Mouse (Mus musculus) adrenal gland, adult 18-20 months (tissue): Measurements from ENCODE around the gene Fgf16. TPM values are rescaled to one million over a fixed set of nuclear protein-coding genes. Genes with fewer than 3 reads are reported as not detected.
A peak's percentile ranks its signal among the peaks of the same experiment; 100 is the strongest.

Source experiments
- DNase-seq, 2 experiments: peaks; one replicate each; pipeline ENCODE4 v3.0.0; 2021 to 2022; ENCODE audit warnings: low spot score in 2 of 2
- long read RNA-seq, 2 experiments: library from polyadenylated mRNA; stranded (forward); transcript quantifications; one replicate each; pipeline ENCODE4 v2.0.0; 2021
- total RNA-seq, 2 experiments: library from RNA; stranded (reverse); gene quantifications; 1 replicate in 1 of 2; 2 replicates in 1 of 2; pipeline ENCODE4 v1.2.3; 2021

Gene Fgf16
- under 1 TPM; 0.43 to 0.48 TPM for total RNA-seq
- long read RNA-seq, experiment 1, partial matches to known transcripts, result 0 of 1 reads
- long read RNA-seq, experiment 1, other reads (novel, unspliced or antisense), result 0 of 1 reads
- long read RNA-seq, experiment 2, partial matches to known transcripts, result 0 of 1 reads
- long read RNA-seq, experiment 2, other reads (novel, unspliced or antisense), result 0 of 1 reads

GRCm38 (mm10) chrX:105764162-105765004 lies at the start of gene Fgf16:
TSS of gene Fgf16 (plus strand) at chrX:105764279.
- DNase-seq, result peak in 1 of 2 experiments; percentile 2

DNA sequence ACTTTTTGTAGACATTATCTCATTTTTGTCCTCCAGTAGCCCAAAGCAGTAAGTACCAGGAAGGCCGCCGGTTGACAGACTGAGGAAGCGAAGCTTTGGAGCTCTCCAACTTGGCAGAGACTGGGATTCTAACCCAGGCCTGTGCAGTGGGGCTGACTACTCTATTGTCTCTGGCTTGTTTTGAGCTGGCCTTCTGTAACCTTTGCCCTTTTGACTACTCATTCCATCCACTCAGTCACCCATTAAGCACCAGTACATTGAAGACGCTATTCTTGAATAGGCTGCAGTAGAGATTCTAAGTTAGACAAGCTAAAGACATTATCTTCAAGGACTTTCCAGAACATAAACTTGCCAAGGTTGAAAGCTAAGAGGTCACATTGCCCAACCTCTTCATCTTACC lies 49.3 kb upstream of the Fgf16 start:
- DNase-seq, result no peak

DNA sequence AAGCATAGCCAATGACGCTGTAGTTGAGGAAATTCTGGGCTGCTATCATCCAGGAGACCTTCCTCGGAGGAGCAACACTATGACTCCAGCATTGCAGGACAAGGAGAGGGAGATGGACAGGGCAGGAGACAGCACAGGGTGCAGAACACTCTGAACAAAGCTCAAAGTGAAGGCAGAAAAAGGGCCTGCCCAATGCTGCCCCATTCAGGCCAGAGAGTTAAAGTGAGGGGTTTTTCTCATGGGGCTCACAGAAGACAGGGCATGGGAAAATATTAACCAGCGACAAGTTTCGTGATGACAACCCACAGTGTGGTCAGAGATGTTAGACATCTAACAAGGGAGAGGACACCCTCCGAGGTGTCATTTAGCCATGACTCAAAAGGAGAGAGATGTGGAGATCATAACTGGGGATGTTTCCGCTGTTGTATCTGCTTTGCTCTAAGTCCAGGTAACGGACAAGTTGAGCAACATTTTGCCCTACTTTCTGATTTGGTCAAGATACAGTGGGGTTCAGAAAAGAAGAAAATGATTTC lies 48.2 kb upstream of the Fgf16 start:
- no peak for DNase-seq

GRCm38 (mm10) chrX:105718388-105718787 lies 45.7 kb upstream of the Fgf16 start:
- no peak for DNase-seq

DNA sequence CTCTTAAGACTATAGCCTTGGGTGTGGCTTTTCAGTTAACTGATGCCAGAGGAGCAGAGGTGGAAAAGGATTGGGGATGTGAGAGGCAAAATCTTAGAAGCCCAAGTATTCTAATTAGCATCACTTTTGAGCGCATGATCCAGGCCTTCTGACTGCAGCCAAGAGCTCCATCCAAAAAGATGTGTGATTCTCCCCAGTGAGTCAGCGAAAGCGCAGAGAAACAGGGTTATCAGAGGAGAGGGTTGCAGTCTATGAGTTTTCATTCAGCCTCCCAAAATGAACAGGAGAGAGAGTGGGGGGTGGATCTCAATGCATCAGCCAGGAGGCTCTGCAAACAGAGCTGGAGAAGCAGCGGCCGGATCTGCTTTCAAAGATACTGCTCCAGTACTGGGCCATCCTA lies 45.1 kb upstream of the Fgf16 start:
- DNase-seq, result no peak

GRCm38 (mm10) chrX:105724174-105724573 lies 39.9 kb upstream of the Fgf16 start:
- no peak for DNase-seq

DNA sequence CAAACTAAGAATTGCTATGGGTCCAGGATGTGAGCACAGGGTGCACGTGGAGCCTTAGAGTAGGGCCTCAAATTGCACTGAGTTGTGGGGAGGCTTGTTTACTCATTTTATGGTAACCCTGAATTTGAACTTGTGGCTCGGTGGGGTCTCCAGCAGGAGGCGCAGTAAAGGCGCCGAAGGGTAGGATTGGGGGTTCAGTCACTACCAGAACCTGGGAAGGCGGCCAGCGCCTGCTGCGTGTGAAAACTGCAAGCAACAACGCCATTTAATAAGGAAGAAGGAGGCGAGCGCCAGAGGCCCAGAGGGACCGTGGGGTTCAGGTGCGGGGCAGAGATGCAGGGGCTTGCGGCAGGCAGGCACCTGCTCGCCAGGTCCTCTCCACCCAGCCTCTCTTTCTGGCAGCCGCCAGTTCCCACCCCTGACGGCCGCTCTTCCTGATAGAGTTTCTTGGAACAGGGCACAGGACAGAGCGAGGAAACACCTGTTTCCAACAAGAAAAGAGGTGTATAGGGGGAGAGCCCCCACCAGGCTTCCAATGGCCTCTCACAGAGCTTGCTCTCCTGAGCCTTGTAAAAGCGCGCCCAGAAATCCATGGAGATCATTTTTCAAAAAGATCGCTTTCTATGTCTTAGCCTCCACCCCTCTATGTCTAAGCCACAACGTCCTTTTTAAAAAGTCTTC lies 1.1 kb upstream of the Fgf16 start:
- no peak for DNase-seq

DNA sequence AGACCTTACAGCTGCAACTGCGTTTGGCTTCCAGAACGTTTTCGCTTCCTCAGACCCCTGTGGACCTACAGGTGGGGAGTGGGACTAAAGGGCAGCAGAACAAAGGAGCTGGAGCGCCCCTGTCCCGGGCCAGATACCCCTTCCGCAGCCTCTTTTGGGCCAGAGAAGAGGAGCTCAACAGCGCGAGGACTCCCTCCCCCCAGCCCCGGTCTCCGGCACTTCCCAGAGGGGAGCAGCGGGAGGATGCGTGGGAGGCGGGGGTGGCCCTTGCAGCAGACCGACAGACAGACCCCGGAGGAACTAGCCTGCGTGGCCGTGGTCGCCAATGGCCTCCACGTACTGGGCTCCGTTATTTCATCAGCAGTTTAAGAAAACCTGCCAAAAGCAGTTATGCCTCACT lies 467 bp upstream of the Fgf16 start:
- peak in 1 of 2 experiments; percentile 2 for DNase-seq

DNA sequence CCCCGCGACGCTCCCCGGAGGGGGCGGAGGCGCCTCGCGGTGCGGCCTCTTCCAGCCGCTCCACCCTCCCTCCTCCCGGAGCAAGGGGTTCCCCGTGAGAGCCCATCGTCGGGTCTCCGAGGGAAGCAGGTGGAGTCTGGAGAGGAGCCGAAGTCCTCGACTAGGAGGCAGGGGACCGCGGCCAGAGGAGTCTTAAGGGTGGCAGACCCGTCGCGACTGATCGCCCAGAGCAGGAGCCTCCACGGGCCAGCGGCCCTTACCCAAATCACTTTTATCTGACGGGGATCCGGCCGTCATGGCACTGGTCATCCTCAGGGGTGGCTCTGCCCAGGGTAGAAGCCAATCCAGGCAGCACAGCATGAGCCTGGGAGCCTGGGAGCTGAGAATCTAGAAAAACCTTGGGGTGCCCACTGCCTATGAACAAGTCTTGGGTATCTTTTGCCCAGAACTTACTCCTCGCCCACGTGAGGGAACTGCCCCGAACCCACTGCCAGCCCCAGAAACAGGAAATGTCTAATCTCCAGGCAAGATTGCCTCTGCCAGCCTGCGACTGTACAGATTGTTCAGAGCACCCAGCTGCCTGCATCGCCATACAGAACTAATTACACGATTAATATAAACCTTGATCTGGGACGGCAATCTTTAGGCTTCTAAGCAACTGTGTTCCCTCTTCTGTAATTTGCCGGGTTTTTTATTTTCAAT lies 1.1 kb downstream of the Fgf16 start:
- DNase-seq, result peak in 1 of 2 experiments; percentile 6

- no peak for DNase-seq
Observed at GRCm38 (mm10) chrX:105766013-105766412, 1.9 kb downstream of the Fgf16 start.

- DNase-seq, result no peak
Observed at GRCm38 (mm10) chrX:105767177-105767764, 3.2 kb downstream of the Fgf16 start.

- no peak for DNase-seq
Observed at GRCm38 (mm10) chrX:105767932-105768331, 3.9 kb downstream of the Fgf16 start.

GRCm38 (mm10) chrX:105773281-105773680 lies 9.2 kb downstream of the Fgf16 start:
- DNase-seq, result no peak

GRCm38 (mm10) chrX:105794806-105795403 lies 30.8 kb downstream of the Fgf16 start:
- DNase-seq, result no peak

DNA sequence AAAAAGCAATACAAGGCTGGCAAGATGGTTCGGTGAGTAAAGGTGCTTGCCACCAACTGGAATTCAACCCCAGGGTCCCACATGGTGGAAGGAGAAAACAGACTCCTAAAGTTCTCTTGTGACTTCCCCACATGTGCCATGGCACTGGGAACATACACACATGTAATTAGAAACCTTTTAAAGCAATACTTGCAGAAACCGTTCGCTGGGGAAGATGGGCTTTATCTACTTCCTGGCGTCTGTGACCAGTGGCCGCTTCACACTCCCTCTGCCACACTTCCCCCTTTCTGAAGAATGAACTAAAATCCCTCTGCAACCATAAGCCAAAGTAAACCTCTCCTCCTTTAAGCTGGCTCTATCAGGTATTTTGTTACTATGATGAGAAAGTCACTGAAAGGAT lies 60.4 kb downstream of the Fgf16 start:
- no peak for DNase-seq

Other genes starting within 250 kb of the Fgf16 start
- 10 to 100 TPM; 78.5 to 99.6 TPM for gene Atrx, start 165.1 kb downstream of the Fgf16 start, total RNA-seq
- gene Magt1, start 247.6 kb downstream of the Fgf16 start, total RNA-seq, result 10 to 100 TPM; 52.9 to 53.2 TPM